Mouse (Mus musculus): Measurements from ENCODE around the gene Ccdc181. TPM values are rescaled to one million over a fixed set of nuclear protein-coding genes. Genes with fewer than 3 reads are reported as not detected.
A peak's percentile ranks its signal among the peaks of the same experiment; 100 is the strongest.

Gene Ccdc181
- polyA plus RNA-seq, 1 experiment from 2014 or later: 2.1 TPM

DNA sequence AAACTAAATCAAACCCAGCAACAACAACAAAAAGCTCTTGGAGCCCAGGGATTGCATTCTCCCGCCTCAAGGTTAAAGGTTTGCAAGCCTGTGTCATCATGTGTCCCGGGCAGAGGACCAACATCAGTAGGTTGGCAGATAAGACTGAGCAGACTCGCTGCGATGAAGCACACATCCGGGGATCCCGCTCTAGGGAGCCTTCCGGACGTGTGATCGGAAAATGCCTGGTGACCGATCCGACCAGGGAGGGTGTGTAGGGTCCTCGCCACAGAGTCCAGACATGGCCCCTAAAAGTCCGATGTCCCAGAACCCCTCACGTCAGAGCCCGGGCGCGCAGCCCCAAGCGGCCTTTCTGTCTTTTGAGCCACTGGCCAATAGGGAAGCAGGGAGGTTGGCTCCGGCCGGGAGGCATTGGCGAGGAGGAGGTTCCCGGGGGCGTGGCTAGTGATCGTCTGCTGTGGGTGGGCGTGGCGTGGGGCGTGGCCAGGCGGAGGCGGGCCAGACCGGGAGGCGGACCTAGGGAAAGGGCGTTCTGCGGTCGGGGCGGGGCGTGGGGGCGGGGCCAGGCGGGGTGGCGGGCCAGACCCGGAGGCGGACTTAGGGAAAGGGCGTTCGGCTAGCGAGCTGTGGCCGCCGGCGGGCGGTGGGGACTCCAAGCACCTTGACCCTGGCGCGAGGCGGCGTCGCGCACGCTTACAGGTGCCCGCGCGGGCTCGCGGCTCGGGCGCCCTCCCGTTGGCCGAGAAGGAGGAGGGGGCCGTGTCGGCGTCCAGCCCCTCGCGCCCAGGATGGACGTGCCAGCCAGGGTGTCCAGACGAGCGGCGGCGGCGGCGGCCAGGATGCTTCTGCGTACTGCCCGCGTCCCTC is 26.7 kb upstream of the Ccdc181 start, which contains the start of gene Slc19a2:
Gene Slc19a2 (plus strand): TSS at position 582 of the 867 bp plus-strand sequence.
- H3K27me3 ChIP-seq (ENCODE audit: control insufficient read depth, insufficient read depth, low read depth, low read length): no peaks in the 10 kb centered on the region
- H3K36me3 ChIP-seq (ENCODE audit: control insufficient read depth, insufficient read depth): no peaks in the 10 kb centered on the region
- H3K9me3 ChIP-seq (replicated peaks; ENCODE audit: control insufficient read depth, low read length): no peaks in the 10 kb centered on the region
- peak within 1 kb of the TSS; percentile 93 for H3K4me2 ChIP-seq (ENCODE audit: low read depth, low read length)
- peak within 1 kb of the TSS; percentile 84 for H3K4me3 ChIP-seq (ENCODE audit: low read depth, low read length)
- under 1% methylated on average over 73 of the region's 79 CpGs for WGBS (ENCODE audit: insufficient replicate concordance)
- H3K27ac ChIP-seq (ENCODE audit: low read length): peak within 1 kb of the TSS; percentile 88
- H3K9ac ChIP-seq (ENCODE audit: low read depth, low read length): peak within 1 kb of the TSS; percentile 90
- peaks cover 30% of the 10 kb centered on the region for H3K4me1 ChIP-seq (ENCODE audit: control insufficient read depth, low read depth, low read length)
- peak; percentile 92 for ATAC-seq (ENCODE audit: low read depth)

DNA sequence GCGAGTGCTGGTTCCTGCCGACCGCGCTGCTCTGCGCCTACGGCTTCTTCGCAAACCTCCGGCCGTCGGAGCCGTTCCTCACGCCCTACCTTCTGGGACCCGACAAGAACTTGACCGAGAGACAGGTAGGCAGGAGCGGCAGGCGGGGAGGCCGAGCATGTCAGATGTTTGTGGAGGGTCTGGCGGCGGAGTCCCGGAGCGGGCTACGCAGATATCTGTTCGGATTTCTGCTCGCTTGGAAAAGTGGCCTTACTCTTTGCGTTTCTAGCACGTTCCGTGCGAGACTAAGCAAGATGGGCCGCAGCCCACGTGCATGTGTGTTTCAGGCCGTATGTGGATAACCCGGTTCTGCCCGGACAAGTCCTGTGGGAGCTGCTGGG is 26.1 kb upstream of the Ccdc181 start:
- Histone ChIP-seq H3K4me2 (ENCODE audit: low read depth, low read length) (peak overlapping the region; percentile 93), H3K27me3 (ENCODE audit: control insufficient read depth, insufficient read depth, low read depth, low read length) (no peaks in the 10 kb centered on the region), H3K4me3 (ENCODE audit: low read depth, low read length) (peak overlapping the region; percentile 84), H3K36me3 (ENCODE audit: control insufficient read depth, insufficient read depth) (no peaks in the 10 kb centered on the region), H3K9me3 (replicated peaks; ENCODE audit: control insufficient read depth, low read length) (no peaks in the 10 kb centered on the region), H3K9ac (ENCODE audit: low read depth, low read length) (peak overlapping the region; percentile 90), H3K27ac (ENCODE audit: low read length) (peak overlapping the region; percentile 85), H3K4me1 (ENCODE audit: control insufficient read depth, low read depth, low read length) (peaks cover 30% of the 10 kb centered on the region)
- no peak for ATAC-seq (ENCODE audit: low read depth)
- whole genome bisulfite sequencing (ENCODE audit: insufficient replicate concordance): under 1% methylated on average over 33 of the region's 33 CpGs

GRCm38 (mm10) chr1:164250391-164251150 is 24.8 kb upstream of the Ccdc181 start:
- no peak for ATAC-seq (ENCODE audit: low read depth)

DNA sequence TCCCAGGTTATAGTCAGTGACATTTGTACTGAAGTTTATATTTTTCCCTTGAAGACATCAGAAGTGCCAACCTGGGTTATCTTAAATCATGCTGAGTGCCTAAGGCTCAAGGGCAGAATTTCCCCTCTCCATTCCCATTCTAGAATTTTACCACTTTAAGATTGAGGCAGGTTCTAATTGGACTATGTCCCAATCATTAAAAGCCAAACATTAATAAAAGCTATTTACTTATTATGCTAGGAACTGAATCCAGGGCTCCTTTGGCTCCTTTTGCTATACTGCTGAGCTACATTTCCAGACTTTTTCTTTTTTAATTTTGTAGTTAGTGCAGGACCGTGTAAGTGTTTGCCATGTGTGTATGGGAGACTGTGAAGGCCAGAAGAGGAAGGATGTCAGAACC is 23.9 kb upstream of the Ccdc181 start:
- no peak overlapping the region; the same call in 1 of the 2 replicates for H3K9ac ChIP-seq (ENCODE audit: low read depth, low read length)
- ATAC-seq (ENCODE audit: low read depth): no peak
- WGBS (ENCODE audit: insufficient replicate concordance): 58% methylated on average over 1 of the region's 1 CpGs

More at GRCm38 (mm10) chr1:164250391-164251150, 24.8 kb upstream of the Ccdc181 start:
- Histone ChIP-seq H3K4me3 (ENCODE audit: low read depth, low read length) (peak overlapping the region; percentile 84), H3K9ac (ENCODE audit: low read depth, low read length) (peak overlapping the region; percentile 90), H3K4me2 (ENCODE audit: low read depth, low read length) (peak overlapping the region; percentile 93), H3K4me1 (ENCODE audit: control insufficient read depth, low read depth, low read length) (peaks cover 38% of the 10 kb centered on the region), H3K27ac (ENCODE audit: low read length) (peak overlapping the region; percentile 46; the same call in 1 of the 2 replicates), H3K27me3 (ENCODE audit: control insufficient read depth, insufficient read depth, low read depth, low read length) (no peaks in the 10 kb centered on the region), H3K36me3 (ENCODE audit: control insufficient read depth, insufficient read depth) (no peaks in the 10 kb centered on the region), H3K9me3 (replicated peaks; ENCODE audit: control insufficient read depth, low read length) (no peaks in the 10 kb centered on the region)
- WGBS (ENCODE audit: insufficient replicate concordance): 45% methylated on average over 8 of the region's 8 CpGs

GRCm38 (mm10) chr1:164252551-164252950 is 22.8 kb upstream of the Ccdc181 start:
- peaks cover 7% of the 10 kb centered on the region for H3K36me3 ChIP-seq (ENCODE audit: control insufficient read depth, insufficient read depth)
- no peak overlapping the region for H3K4me3 ChIP-seq (ENCODE audit: low read depth, low read length)
- peaks cover 36% of the 10 kb centered on the region for H3K4me1 ChIP-seq (ENCODE audit: control insufficient read depth, low read depth, low read length)
- peak overlapping the region; percentile 28; the same call in 1 of the 2 replicates for H3K27ac ChIP-seq (ENCODE audit: low read length)
- no peak for ATAC-seq (ENCODE audit: low read depth)
- H3K4me2 ChIP-seq (ENCODE audit: low read depth, low read length): peak overlapping the region; percentile 27
- 65% methylated on average over 5 of the region's 5 CpGs for WGBS (ENCODE audit: insufficient replicate concordance)
- no peak overlapping the region for H3K9ac ChIP-seq (ENCODE audit: low read depth, low read length)
- no peaks in the 10 kb centered on the region for H3K9me3 ChIP-seq (replicated peaks; ENCODE audit: control insufficient read depth, low read length)
- no peaks in the 10 kb centered on the region for H3K27me3 ChIP-seq (ENCODE audit: control insufficient read depth, insufficient read depth, low read depth, low read length)

More for the DNA sequence above, 23.9 kb upstream of the Ccdc181 start:
- H3K36me3 ChIP-seq (ENCODE audit: control insufficient read depth, insufficient read depth): no peaks in the 10 kb centered on the region
- no peaks in the 10 kb centered on the region for H3K9me3 ChIP-seq (replicated peaks; ENCODE audit: control insufficient read depth, low read length)
- H3K27ac ChIP-seq (ENCODE audit: low read length): no peak overlapping the region
- no peaks in the 10 kb centered on the region for H3K27me3 ChIP-seq (ENCODE audit: control insufficient read depth, insufficient read depth, low read depth, low read length)
- H3K4me3 ChIP-seq (ENCODE audit: low read depth, low read length): no peak overlapping the region; the same call in 1 of the 2 replicates
- H3K4me2 ChIP-seq (ENCODE audit: low read depth, low read length): peak overlapping the region; percentile 93; the same call in 1 of the 2 replicates
- H3K4me1 ChIP-seq (ENCODE audit: control insufficient read depth, low read depth, low read length): peaks cover 38% of the 10 kb centered on the region

DNA sequence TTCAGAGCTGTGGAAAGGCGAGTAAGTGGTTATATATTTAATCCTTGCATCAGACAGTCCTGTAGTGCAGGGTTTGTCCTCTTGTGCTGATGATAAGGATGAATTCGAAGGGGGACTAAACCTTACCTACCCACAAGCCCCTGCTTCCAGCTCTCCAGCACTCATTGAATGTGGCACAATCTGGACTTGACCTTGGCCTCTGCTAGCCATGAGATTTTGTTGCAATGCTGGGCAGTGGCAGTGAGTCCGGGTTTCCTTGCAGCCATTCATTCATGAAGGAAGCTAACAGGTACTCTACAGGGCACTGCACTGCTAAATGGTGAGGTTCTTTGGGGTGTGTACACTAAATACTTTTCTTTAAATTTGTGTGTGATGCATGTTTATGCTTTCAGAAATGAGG is 20.5 kb upstream of the Ccdc181 start:
- no peak overlapping the region for H3K4me3 ChIP-seq (ENCODE audit: low read depth, low read length)
- 35% methylated on average over 3 of the region's 3 CpGs for WGBS (ENCODE audit: insufficient replicate concordance)
- H3K27me3 ChIP-seq (ENCODE audit: control insufficient read depth, insufficient read depth, low read depth, low read length): no peaks in the 10 kb centered on the region
- no peaks in the 10 kb centered on the region for H3K9me3 ChIP-seq (replicated peaks; ENCODE audit: control insufficient read depth, low read length)
- peaks cover 7% of the 10 kb centered on the region for H3K36me3 ChIP-seq (ENCODE audit: control insufficient read depth, insufficient read depth)
- peak; percentile 14; the same call in 1 of the 2 replicates for ATAC-seq (ENCODE audit: low read depth)
- peaks cover 23% of the 10 kb centered on the region for H3K4me1 ChIP-seq (ENCODE audit: control insufficient read depth, low read depth, low read length)
- H3K27ac ChIP-seq (ENCODE audit: low read length): no peak overlapping the region
- no peak overlapping the region for H3K9ac ChIP-seq (ENCODE audit: low read depth, low read length)
- no peak overlapping the region for H3K4me2 ChIP-seq (ENCODE audit: low read depth, low read length)

DNA sequence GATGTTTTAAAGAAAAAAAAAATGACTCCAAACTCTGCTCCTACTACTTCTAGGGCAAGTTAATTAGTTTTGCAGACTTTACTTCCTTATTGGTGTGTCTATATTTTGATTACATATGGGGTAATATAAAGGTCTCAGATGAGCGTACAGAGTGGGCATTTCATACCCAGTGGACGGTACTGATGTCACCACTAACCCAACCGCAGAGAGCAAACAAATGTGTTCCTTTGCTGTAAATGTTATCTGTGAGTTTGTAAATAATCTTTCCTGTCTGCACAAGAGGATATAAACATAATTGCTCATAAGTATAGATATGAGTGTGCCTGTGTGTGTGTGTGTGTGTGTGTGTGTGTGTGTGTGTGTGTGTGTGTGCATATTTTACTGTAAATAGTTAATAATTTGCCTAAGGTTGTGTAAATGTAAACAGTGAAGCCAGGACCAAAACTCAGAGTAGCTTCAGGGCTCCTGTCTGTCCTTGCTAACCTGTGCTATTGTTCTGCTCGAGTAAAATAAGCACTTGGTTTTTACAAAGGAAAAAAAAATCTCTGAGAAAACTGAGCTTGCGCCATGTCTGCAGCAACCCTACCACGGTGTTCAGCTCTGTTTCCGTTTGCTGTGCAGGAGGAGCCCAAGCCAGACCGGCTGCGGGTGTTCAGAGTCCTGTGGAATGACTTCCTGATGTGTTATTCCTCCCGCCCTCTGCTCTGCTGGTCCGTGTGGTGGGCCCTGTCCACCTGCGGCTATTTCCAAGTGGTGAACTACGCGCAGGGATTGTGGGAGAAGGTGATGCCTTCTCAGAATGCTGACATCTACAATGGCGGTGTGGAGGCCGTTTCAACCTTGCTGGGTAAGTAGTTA is 15.0 kb upstream of the Ccdc181 start:
- Histone ChIP-seq H3K4me2 (ENCODE audit: low read depth, low read length) (peak overlapping the region; percentile 13; the same call in 1 of the 2 replicates), H3K27me3 (ENCODE audit: control insufficient read depth, insufficient read depth, low read depth, low read length) (no peaks in the 10 kb centered on the region), H3K4me3 (ENCODE audit: low read depth, low read length) (no peak overlapping the region), H3K4me1 (ENCODE audit: control insufficient read depth, low read depth, low read length) (no peaks in the 10 kb centered on the region), H3K9ac (ENCODE audit: low read depth, low read length) (no peak overlapping the region), H3K9me3 (replicated peaks; ENCODE audit: control insufficient read depth, low read length) (no peaks in the 10 kb centered on the region), H3K36me3 (ENCODE audit: control insufficient read depth, insufficient read depth) (peaks cover 29% of the 10 kb centered on the region), H3K27ac (ENCODE audit: low read length) (no peak overlapping the region)
- WGBS (ENCODE audit: insufficient replicate concordance): 66% methylated on average over 16 of the region's 16 CpGs
- ATAC-seq (ENCODE audit: low read depth): peak; percentile 57

DNA sequence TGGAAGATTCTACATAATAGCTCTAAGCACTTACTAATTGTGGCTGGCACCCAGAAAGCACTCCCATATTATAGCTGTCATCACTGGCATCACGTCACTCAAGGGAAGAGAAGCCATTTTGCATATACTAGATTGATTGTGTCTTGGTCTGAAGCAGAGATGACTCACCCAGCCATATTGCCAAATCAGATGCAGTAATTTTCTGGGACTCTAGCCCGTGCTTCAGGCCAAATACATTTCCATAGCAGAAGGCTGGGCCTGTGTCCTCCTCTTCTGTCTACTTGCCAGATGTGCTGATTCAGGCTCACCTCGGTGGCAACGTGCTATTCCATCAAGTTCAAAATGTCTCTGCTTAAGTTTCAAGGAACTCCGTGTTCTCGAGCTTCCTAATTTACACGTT is 13.8 kb upstream of the Ccdc181 start:
- H3K27ac ChIP-seq (ENCODE audit: low read length): no peak overlapping the region
- ATAC-seq (ENCODE audit: low read depth): no peak
- no peak overlapping the region for H3K9ac ChIP-seq (ENCODE audit: low read depth, low read length)
- no peaks in the 10 kb centered on the region for H3K9me3 ChIP-seq (replicated peaks; ENCODE audit: control insufficient read depth, low read length)
- no peak overlapping the region for H3K4me2 ChIP-seq (ENCODE audit: low read depth, low read length)
- WGBS (ENCODE audit: insufficient replicate concordance): 77% methylated on average over 7 of the region's 7 CpGs
- peaks cover 29% of the 10 kb centered on the region for H3K36me3 ChIP-seq (ENCODE audit: control insufficient read depth, insufficient read depth)
- no peaks in the 10 kb centered on the region for H3K4me1 ChIP-seq (ENCODE audit: control insufficient read depth, low read depth, low read length)
- no peak overlapping the region for H3K4me3 ChIP-seq (ENCODE audit: low read depth, low read length)
- H3K27me3 ChIP-seq (ENCODE audit: control insufficient read depth, insufficient read depth, low read depth, low read length): no peaks in the 10 kb centered on the region

Data from liver, embryonic 16.5 days (tissue).